Mouse (Mus musculus): Measurements from ENCODE around the gene Cyp19a1.

The Cyp19a1 gene

DNA sequence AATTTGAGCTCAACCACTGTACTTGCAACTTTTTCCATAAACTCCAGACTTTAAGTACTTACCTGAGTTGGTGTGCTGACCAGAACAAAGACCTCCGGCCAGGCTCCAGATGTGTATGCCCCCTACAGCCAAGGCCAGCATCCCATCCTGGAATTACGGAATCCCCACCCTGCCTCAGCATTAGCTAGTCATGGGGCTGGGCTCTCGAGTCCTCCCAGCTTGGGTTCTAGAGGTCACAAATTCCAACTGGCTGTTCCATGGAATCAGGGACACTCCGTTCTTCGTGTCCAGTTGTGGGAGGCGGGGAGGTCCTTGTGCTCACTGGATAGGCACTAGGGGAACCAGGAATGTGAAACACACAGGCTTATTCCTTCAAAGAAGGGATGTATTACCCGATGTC lies at the start of gene Cyp19a1:
Cyp19a1 (minus strand) TSS at position 101 of the 400 bp plus-strand sequence.
- DNase-seq (ENCODE audit: low spot score in 2 of 2): no peak

DNA sequence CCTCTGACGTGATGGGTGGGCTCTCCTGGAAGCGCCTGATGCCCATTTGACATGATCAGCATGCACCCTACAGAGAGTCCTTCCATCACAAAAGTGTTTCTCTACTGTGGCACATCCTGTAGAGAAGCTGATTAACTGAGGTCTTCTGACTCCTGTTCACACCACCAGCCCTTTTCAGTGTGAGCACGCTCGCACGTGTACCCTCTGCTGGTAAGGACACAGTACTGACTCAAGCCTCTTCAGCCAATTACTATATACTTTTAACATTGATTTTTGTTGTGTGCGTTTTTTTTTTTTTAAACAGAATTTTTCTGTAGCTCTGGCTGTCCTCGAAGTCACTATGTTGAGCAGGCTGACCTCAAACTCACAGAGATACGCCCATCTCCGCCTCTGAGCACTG lies 48.5 kb upstream of the Cyp19a1 start:
- no peak for DNase-seq (ENCODE audit: low spot score in 2 of 2)

DNA sequence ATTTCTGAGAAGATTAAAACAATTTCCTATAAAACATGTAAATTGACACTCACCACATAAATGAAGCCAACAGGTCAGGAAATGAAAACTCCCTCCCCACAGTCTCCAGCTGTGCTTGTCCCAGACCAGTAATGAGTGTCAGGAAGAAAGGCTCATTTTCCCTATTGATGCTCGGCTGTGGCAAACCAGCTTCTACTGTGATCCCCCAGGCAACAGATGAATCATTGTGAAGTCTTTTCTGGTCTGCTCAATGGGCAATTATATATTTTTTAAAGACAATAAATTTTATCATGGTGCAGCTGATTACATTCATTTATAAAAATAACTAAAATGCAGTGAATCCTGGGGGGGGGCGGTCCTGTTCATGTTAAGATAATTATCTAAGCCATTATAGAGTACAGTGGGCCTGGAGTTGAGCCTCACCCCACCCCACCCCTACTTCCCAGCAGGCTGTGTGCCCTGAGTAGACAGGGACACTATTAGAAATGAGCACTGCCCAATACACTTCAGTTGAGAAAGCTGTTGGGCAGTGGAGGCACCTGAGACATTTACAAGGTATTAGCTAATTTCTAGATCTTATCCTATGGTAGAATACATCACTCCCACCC lies 40.9 kb upstream of the Cyp19a1 start:
- DNase-seq (ENCODE audit: low spot score in 2 of 2): no peak

DNA sequence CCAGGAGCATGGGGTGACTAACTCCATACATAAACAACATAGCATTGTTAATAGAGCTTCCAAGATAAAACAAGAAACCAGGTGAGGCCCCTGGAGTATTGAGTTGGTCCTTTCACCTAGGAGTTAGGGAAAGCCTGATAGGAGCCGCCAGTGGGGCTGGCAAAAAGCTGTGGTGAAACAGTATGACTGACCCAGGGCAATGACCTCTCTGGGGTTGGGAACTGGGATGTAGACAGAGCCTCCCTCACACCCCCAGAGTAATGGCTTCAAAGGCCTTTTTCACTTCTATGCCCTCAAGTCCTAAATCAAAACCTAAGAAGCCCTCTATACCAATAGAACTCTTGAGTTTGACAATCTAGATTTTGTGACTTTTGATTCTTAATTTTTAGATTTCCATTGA lies 40.3 kb upstream of the Cyp19a1 start:
- DNase-seq (ENCODE audit: low spot score in 2 of 2): no peak

DNA sequence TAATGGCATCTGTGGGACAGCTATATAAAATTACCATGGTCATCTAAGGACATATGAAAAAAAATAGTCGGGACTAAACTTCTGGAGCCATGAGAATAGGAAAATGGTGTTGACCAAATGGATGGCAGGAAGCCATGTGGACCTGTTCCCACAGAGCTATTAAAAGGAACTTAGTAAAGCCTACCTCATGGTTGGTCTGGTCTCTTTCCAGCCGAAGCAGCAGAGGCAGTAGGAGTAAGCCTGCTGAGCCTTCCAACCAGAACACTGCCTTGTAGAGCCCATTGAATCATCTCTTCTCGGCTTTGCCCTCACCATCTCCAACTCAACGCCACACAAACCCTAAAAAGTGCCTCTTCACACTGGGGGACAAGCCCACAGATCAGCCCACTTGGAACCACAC lies 33.3 kb upstream of the Cyp19a1 start:
- peak; percentile 13 to 54 for DNase-seq (ENCODE audit: low spot score in 2 of 2)

DNA sequence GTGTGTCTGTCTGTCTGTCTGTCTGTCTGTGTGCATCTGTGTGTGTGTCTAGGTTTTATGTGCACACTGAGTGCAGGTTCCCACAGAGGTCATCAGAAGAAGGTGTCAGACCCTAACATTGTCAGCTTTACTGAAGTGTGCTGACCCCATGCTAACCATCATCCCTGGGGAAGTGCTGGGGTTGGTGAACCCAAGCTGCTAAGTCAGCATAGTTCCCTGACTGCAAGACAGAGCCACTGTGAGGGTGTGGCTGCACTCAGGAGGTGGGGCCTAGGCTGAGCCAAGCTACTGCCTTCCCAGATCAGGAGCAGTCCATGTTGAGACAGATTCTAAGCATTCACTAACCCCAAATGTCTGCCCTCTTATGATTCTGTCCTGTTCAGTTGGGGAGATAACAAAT lies 31.9 kb upstream of the Cyp19a1 start:
- DNase-seq (ENCODE audit: low spot score in 2 of 2): no peak

DNA sequence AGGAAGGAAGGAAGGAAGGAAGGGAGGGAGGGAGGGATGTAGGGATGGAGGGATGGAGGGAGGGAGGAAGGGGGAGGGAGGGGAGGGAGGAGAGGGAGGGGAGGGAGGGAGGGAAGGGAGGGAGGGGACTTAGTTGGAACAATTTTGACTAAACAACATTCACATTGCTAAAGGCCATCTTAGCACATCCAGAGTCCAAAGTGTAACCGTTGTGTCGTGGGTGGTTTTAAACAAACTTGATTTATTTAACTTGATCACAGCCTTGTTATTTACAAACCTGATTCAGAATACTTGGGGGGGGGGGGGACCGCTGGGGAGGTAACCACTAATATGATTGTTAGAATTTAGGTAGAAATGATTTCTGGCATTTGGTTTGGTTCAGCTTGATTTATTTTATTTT lies 31.5 kb upstream of the Cyp19a1 start:
- no peak for DNase-seq (ENCODE audit: low spot score in 2 of 2)

DNA sequence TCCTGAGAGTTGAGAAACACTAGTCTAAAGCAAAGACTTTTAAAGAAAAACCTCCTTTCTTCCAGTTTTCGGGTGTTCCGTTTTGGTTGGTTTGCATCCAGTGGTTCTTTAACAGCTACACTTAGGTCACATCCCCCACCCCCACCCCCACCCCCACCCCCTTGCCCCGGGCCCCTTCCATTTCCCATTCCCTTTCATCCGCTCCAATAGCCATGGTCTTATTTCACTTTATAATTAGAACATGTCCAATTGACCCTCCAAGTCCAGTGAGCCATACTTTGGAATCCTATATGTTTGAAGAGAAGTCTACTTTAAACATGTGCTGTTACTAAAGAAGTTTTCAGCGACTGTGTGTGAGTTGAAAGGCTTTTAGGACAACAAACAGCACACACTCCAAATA lies 19.9 kb upstream of the Cyp19a1 start:
- DNase-seq (ENCODE audit: low spot score in 2 of 2): no peak

DNA sequence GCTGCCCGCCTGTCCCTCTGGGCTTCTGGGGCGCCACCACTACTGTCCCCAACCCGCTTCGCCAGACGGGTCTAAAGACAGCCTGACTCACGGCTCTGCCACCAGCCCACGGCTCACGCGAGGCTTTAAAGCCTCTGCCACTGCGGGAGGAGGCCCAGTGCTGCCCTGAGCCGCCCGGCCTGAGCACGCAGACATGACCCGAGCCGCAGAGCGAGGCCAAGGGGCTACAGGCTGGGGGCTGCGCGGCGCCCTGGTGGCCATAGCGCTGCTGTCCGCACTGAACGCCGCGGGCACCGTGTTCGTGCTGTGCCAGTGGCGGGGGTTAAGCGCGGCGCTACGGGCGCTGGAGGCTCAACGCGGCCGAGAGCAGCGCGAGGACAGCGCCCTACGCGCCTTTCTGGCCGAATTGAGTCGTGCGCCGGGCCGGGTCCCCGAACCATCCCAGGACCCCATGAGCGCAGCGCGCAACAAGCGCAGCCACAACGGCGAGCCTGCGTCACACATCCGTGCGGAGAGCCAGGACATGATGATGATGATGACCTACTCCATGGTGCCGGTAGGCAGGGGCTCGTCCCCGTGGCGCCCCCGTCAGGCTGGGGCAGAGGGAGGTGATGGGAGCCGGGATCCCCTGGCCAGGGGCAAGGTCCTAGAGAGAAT lies 18.5 kb upstream of the Cyp19a1 start, which contains the start of gene Gldn:
Gldn (plus strand) TSS at position 156 of the 657 bp plus-strand sequence.
- no peak for DNase-seq (ENCODE audit: low spot score in 2 of 2)

DNA sequence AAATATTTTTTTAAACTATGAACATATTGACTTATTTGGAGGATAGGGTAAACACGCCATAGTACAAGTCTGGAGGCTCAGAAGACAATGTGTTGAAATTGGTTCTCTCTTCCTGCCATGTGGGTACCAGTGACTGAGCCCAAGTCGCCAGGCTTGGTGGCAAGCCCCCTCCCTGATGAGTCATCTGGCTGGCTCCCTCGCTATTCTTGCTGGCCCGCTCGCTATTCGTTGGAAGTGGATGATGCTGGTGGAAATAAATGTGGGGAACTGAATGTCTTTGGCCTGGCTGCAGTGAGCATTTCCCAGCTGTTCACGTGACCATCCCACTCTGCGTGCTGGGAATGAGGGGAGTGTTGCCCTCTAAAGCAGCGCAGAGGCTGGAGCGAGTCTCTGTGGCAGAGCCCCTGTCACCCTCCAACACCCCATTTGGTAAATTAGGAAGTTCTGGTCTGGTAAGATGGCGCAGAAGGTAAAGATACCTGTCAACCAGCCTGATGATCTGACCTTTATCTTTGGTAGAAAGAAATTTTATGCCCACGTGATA lies 11.2 kb upstream of the Cyp19a1 start:
- no peak for DNase-seq (ENCODE audit: low spot score in 2 of 2)

DNA sequence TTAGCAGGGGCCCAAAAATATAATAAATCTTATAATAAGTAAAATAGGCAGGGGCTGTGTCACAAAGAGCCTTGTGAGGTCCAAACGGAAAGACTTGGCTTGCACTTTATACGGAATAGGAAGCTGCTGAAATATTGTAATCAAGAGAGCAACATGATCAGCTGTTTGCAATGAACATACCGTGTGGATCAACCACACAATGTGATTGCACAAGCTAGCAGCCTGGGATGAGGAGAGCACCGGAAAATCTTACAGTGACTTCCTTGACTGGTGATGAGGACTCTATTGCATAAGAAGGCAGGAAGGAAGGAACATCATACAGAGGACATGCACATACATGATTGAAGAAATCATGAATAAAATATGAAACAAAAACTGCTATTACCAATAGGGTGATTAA lies 7.4 kb upstream of the Cyp19a1 start:
- no peak for DNase-seq (ENCODE audit: low spot score in 2 of 2)

DNA sequence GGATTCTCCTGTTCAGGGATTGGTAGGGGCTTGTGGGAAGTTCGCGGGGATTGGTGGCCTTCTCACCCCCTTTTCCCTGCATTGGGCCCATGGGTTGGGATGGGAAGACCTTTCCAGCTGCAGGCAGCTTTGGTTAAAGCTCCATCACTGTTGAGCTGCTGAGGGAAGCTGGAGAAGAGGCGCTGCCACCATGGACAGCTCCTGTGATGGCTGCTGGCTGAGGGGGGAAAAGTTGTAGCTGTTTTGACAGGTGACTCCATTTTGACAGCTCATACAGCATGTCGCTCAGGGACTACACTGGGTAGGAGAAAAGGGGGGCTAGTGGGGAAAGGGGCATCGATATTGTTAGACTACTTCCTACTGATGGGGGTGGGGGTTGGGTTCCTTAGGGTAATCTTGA lies 3.0 kb upstream of the Cyp19a1 start:
- no peak for DNase-seq (ENCODE audit: low spot score in 2 of 2)

DNA sequence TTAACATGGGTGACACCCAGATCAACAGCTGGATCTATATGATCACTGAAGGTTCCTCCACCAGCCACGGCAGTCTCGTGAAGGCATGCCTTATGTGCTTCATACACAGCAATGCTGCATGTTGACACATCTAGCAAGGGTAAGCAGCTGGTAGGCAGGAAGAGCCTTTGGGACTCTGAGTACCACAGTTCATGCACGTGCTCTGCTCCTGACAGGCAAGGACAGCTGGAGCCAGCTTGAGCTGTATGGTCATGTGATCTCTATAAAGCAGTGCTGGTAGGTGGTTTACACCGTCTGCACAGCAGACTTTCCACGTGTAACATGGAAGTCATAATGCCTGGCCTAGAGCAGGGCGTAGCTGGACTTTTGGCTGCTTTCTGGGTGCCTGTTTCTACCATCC lies 2.1 kb upstream of the Cyp19a1 start:
- no peak for DNase-seq (ENCODE audit: low spot score in 2 of 2)

DNA sequence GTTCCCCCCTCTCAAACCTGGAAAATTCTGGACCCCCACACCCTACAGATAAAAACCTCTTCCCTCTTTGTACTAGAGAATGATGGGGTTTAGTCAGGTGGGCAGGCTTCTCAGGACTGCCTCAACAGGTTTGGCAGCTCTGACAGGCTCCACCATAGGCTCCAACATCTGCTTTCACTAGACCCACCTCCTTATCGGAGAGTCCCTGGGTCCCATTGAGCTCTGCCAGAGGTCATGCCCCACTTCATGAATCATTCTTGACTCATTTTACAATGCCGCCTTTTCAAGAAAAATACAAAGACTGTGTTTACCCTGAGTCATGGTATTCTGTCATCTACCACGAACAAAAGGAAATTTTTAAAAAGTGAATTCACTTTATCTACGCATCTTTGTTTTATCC lies 3.2 kb downstream of the Cyp19a1 start:
- DNase-seq (ENCODE audit: low spot score in 2 of 2): no peak

DNA sequence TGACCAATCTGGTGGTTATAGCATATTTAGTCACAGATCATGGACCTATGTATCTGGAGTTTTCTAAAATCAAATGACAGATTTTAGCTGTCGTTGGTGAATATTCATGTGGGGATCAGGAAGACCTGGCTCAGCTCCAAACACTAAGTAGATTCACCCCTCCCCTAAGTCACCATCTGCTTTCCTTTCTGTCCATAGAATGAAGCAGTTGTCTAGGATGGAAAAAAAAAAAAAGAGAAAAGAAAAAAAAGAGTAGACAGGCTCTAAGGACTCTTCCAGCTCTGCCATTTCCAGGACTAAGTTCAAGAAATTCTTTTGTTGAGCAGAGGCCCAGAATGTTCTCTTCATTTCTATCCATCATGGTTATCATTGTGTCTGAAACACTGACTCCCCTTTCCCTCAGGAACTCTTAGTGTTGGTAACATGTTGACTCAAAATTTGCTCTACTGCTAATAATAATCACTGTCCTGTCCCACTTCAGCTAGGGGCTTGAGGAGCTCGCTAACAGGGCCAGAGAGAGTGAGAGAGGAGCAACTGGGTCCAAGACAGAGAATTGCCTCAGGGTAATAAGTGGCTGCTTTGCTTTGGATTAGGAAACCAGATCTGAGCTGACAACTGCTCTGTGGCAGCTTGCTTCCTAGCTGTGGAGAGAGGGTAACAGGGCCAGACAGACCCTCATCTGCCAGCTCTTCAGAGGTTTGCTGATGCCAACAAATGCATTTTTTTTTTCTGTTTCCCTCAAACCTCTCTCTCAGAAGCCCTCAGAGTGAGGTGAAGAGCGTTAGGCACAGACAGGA lies 22.8 kb downstream of the Cyp19a1 start:
- no peak for DNase-seq (ENCODE audit: low spot score in 2 of 2)

DNA sequence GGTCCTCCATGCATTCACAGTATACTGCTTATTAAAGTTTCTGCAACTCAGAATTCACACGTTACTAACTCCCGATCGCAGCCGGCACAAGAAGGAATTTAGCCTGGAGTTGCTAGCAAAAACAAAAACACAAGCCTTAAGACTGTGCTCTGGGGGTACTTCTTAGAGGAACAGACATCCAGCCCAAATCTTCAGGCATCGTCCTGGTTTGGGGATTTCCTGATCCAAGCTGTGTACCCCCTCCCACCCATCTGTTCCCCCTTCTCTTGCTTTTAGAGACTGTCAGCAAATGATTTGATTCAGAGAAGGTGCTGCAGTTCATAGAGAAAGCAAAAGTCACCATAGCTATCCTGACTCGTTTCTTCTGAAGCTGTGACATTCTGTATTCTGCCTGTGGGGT lies 40.3 kb downstream of the Cyp19a1 start:
- DNase-seq (ENCODE audit: low spot score in 2 of 2): no peak

DNA sequence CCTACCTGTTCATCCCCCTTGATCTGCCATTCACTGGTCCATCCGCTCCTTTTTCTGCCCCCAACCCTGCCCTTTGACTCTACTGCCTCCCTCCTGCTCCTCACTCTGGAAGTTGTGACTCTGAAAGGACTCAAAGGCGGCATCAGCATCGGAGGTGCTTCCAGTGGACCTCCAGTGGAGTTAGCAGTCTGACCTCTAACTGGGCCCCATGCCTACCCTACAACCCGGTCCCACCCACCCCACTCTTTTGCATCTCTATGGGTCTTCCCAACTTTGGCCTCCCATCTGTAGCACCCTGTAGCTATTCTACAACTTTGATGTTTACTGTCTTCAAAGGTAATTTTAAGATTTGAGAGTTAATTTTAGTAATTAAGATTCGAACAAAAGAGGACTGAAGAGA lies 51.4 kb downstream of the Cyp19a1 start:
- DNase-seq (ENCODE audit: low spot score in 2 of 2): no peak

DNA sequence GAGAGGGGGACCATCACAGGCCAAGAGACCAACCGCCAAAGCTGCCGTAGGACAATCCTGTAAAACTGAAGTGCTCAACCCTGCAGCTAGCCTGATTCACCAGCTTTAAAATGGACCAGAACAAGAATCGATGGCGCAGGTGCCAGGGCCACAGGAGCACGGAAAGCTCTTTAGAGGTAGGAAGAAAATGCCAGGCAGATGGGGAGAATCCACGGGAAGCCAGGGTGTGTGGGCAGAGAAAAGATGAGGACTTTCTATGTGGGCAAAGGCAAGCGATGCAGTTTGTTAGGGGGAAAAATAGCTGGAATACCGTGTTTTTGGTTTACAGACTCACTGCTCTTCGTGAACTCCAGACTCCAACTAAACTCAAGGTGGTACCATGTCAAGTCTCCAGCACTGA lies 53.0 kb downstream of the Cyp19a1 start:
- DNase-seq (ENCODE audit: low spot score in 2 of 2): no peak

DNA sequence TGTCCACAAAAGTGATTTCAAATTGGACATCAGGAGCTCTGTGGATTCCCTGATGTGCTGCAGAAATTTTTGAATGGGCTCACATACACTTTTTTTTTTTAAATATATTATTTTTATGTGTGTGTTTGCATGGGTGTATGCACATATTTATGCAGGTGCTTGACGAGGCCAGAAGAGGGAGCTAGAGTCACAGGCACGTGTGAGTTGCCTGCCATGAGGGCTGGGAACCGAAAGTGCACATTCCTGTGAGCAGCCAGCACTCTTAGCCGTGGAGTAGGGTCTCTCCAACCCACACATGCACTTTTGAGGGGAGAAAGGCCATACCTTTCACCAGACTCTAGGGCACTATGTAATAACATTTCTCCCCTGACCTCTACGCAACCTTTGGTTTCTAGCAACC lies 73.1 kb downstream of the Cyp19a1 start:
- no peak for DNase-seq (ENCODE audit: low spot score in 2 of 2)

DNA sequence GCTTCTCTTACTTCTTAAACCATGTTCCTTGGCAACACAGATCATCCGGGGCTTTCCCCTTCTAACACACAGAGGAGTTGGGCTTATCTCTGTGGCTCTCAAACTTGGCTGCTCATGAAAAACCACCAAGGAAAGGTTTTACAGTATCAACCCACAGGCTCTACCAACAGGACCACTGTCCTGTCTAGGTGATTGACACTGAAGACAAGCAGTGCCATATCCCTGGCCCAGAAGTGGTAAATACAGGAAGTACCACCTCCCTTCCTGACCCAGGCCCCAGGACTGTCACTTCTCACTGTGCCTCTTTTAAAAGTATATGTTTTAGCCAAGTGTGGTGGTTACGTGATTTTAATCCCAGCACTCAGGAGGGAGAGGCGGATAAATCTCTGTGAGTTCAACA lies 76.5 kb downstream of the Cyp19a1 start:
- no peak for DNase-seq (ENCODE audit: low spot score in 2 of 2)

DNA sequence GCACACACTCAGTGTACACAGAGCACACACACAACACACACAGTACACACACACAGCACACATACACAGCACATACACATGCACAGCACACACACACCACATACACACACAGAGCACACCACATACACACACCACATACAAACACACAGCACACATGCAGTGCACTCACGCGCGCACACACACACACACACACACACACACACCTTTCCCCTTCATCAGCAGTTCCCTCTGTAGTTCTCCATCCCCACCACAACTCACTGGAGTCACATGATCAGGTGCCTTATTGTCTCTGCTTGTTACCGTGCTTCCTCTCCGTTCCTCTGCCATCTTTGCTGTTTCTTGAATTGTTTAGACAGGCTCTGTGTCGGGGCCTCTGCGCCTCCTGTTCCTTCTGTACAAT lies 85.4 kb downstream of the Cyp19a1 start:
- DNase-seq (ENCODE audit: low spot score in 2 of 2): no peak

DNA sequence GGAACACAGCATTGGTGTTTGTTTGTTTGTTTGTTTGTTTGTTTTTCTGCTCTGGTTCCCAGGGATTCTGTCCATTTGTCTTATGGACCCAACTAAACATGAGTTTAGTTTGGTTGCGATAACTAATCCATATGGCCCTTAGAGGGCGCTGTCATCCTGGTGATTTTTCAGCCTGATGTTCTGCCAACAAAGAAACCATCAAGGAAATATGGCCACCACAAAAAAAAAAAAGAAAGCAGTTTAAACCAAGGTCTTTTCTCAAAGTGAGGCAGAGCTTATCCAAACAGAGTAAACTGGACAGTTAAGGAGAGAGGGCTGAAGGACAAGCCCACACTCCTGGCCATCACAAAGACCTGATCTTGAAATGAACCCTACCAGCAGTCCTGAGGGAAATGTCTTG lies 86.6 kb downstream of the Cyp19a1 start:
- peak in 1 of 2 experiments; percentile 4 for DNase-seq (ENCODE audit: low spot score in 2 of 2)

DNA sequence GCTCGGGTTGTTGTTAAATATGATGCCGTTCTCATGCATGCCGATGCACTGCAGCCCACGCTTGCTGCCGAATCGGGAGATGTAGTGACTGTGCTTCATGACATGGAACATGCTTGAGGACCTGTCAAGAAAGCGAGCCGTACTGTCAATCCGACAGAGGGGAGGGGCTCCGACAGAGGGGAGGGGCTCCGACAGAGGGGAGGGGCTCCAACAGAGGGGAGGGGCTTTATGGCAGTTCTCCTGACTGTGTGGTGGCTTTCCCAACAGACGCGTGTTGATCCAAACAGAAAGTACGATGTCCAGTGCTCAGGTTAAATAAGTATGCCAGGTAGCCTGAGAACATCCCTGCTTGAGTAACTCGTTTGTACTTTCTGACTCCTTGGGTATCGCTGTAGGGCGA lies 87.7 kb downstream of the Cyp19a1 start:
- DNase-seq (ENCODE audit: low spot score in 2 of 2): no peak

All from heart, adult 9 months (tissue).